ENCODE assay signal across 14 mouse cellular contexts in genomic region chr1:179567558-179567957, GRCm38 (mm10). TPM values are rescaled to one million over a fixed set of nuclear protein-coding genes. Genes with fewer than 3 reads are reported as not detected.
A peak's percentile ranks its signal among the peaks of the same experiment; 100 is the strongest.
DNase-seq lines count a peak whose midpoint lies in the region; ATAC-seq and TF ChIP-seq lines count a peak whose summit lies in the region.
"Had no signal": no experiment of that assay in that cellular context is flagged by ENCODE, and none has a peak within 500 bp of the region (broad histone marks: within the 10 kb centered on the region; RNA-seq: fewer than 3 reads in every experiment).

No protein-coding gene starts in this region.

- H3K4me1 ChIP-seq in E14TG2a.4 (replicated peaks; ENCODE audit: low read depth, low read length), result peaks cover 41% of the 10 kb centered on the region
- H3K4me1 ChIP-seq in embryonic facial prominence, embryonic 12.5 days, result peaks cover 31% of the 10 kb centered on the region
- peaks cover 3% of the 10 kb centered on the region for H3K4me1 ChIP-seq in neural tube, embryonic 11.5 days (ENCODE audit: control insufficient read depth, insufficient read depth, low read length)

- no peak for ATAC-seq in embryonic facial prominence, embryonic 12.5 days (ENCODE audit: insufficient number of reproducible peaks, insufficient read depth, low FRiP score, low TSS enrichment)
- peak; percentile 61; the same call in 1 of the 2 replicates for ATAC-seq in neural tube, embryonic 11.5 days (ENCODE audit: insufficient read depth, low FRiP score, low TSS enrichment)
- ATAC-seq: lung, postnatal 0 days had no signal

- peak overlapping the region; percentile 15; the same call in 1 of the 2 replicates for H3K4me3 ChIP-seq in gastrocnemius, adult 2 months
- 0 out of 2 replicates have a peak overlapping the region, but pooled peaks have one; percentile 10 for H3K4me3 ChIP-seq in E14TG2a.4 (replicated peaks; ENCODE audit: low read length)
- H3K4me3 ChIP-seq in embryonic facial prominence, embryonic 12.5 days, result no peak overlapping the region
- H3K4me3 ChIP-seq in neural tube, embryonic 11.5 days (ENCODE audit: low read depth, low read length), result no peak overlapping the region
- H3K4me3 ChIP-seq: limb, embryonic 12.5 days had no signal

- H3K9ac ChIP-seq in embryonic facial prominence, embryonic 12.5 days, result no peak overlapping the region
- H3K9ac ChIP-seq in neural tube, embryonic 11.5 days (ENCODE audit: low read length), result no peak overlapping the region
- H3K9ac ChIP-seq: limb, embryonic 12.5 days had no signal

- no peak overlapping the region for H3K4me2 ChIP-seq in embryonic facial prominence, embryonic 12.5 days (replicated peaks)
- no peak overlapping the region for H3K4me2 ChIP-seq in neural tube, embryonic 11.5 days (ENCODE audit: low read depth)
- H3K4me2 ChIP-seq: limb, embryonic 12.5 days had no signal

- intact Hi-C loops in gastrocnemius, adult 2 months (cut with DNase I), result no loop called here

- no peaks in the 10 kb centered on the region for H3K27me3 ChIP-seq in E14TG2a.4 (ENCODE audit: insufficient read depth, low read length)
- no peaks in the 10 kb centered on the region for H3K27me3 ChIP-seq in embryonic facial prominence, embryonic 12.5 days
- no peaks in the 10 kb centered on the region for H3K27me3 ChIP-seq in neural tube, embryonic 11.5 days (ENCODE audit: control insufficient read depth, insufficient read depth, low read length)
- H3K27me3 ChIP-seq: limb, embryonic 12.5 days had no signal

- H3K36me3 ChIP-seq in E14TG2a.4 (ENCODE audit: insufficient read depth, low read length), result no peaks in the 10 kb centered on the region
- H3K36me3 ChIP-seq in embryonic facial prominence, embryonic 12.5 days, result no peaks in the 10 kb centered on the region
- no peaks in the 10 kb centered on the region for H3K36me3 ChIP-seq in neural tube, embryonic 11.5 days (ENCODE audit: control insufficient read depth, insufficient read depth, low read length)
- H3K36me3 ChIP-seq: limb, embryonic 12.5 days had no signal

- peak; percentile 53 for DNase-seq in gastrocnemius, adult 2 months
- no peak for DNase-seq in gastrocnemius, adult 8-10 months (ENCODE audit: low spot score in 2 of 2)
- peak; percentile 70 for DNase-seq in neural tube, embryonic 11.5 days (ENCODE audit: low spot score)
- no peak for DNase-seq in urinary bladder, postnatal 36 days (ENCODE audit: low spot score in 2 of 2)
- DNase-seq in right cerebral cortex, postnatal 25 days, result no peak
- no peak for DNase-seq in right cerebral cortex, postnatal 14 days
- DNase-seq: adrenal gland, postnatal 10 days; cerebellum, adult 11 months; kidney, adult 8-10 months; right cerebral cortex, postnatal 4 days had no signal

- no peaks in the 10 kb centered on the region for H3K9me3 ChIP-seq in E14TG2a.4 (ENCODE audit: low read length)
- no peaks in the 10 kb centered on the region for H3K9me3 ChIP-seq in embryonic facial prominence, embryonic 12.5 days
- H3K9me3 ChIP-seq in neural tube, embryonic 11.5 days (ENCODE audit: control insufficient read depth, low read length), result no peaks in the 10 kb centered on the region
- H3K9me3 ChIP-seq: limb, embryonic 12.5 days had no signal

- WGBS in embryonic facial prominence, embryonic 12.5 days, result 52% methylated on average over 7 of the region's 7 CpGs
- 50% methylated on average over 7 of the region's 7 CpGs for WGBS in neural tube, embryonic 11.5 days

- TF ChIP-seq CTCF in gastrocnemius, adult 2 months (IDR thresholded peaks at IDR 0.05), result peak; percentile 9; the same call in 1 of the 2 replicates
- TF ChIP-seq CTCF in E14TG2a.4 (conservative IDR thresholded peaks at IDR 0.05; ENCODE audit: low read length), result no peak

- peak overlapping the region; percentile 84 for H3K27ac ChIP-seq in gastrocnemius, adult 2 months
- H3K27ac ChIP-seq in embryonic facial prominence, embryonic 12.5 days, result 0 out of 2 replicates have a peak overlapping the region, but pooled peaks have one; percentile 55
- H3K27ac ChIP-seq in neural tube, embryonic 11.5 days (ENCODE audit: low read depth, low read length), result peak overlapping the region; percentile 53; the same call in 1 of the 2 replicates
- H3K27ac ChIP-seq: limb, embryonic 12.5 days had no signal

RNA-seq across cellular contexts. Expression of gene Cnst, which starts 21.4 kb away (rescaled TPM):
- 10 to 100 TPM; 34.7 to 40.0 TPM for total RNA-seq in gastrocnemius, adult 2 months (2021)
- total RNA-seq in gastrocnemius, adult 8-10 months (2022), result 10 to 100 TPM; 29.5 to 38.6 (median 33.9) TPM
- 25.0 and 25.7 TPM in 2 replicates for polyA plus RNA-seq in embryonic facial prominence, embryonic 12.5 days (2016; fragmentation: Nextera tagmentation; extraction: Ambion mirVana)
- polyA plus RNA-seq in neural tube, embryonic 11.5 days (2014; fragmentation: Nextera tagmentation; extraction: Ambion mirVana), result 31.7 and 33.5 TPM in 2 replicates

RNA-seq across cellular contexts. Expression of gene Tfb2m, which starts 21.5 kb away (rescaled TPM):
- total RNA-seq in gastrocnemius, adult 2 months (2021), result 10 to 100 TPM; 39.8 to 41.5 TPM
- 10 to 100 TPM; 43.9 to 55.9 (median 46.5) TPM for total RNA-seq in gastrocnemius, adult 8-10 months (2022)
- 28.9 and 31.1 TPM in 2 replicates for polyA plus RNA-seq in embryonic facial prominence, embryonic 12.5 days (2016; fragmentation: Nextera tagmentation; extraction: Ambion mirVana)
- 27.9 and 29.7 TPM in 2 replicates for polyA plus RNA-seq in neural tube, embryonic 11.5 days (2014; fragmentation: Nextera tagmentation; extraction: Ambion mirVana)

RNA-seq across cellular contexts. Expression of gene Smyd3, which starts 49.7 kb away (rescaled TPM):
- total RNA-seq in gastrocnemius, adult 2 months (2021), result 1 to 10 TPM; 5.1 to 5.8 TPM
- total RNA-seq in gastrocnemius, adult 8-10 months (2022), result 1 to 10 TPM; 5.3 to 7.3 (median 6.5) TPM
- polyA plus RNA-seq in embryonic facial prominence, embryonic 12.5 days (2016; fragmentation: Nextera tagmentation; extraction: Ambion mirVana), result 26.2 and 28.9 TPM in 2 replicates
- polyA plus RNA-seq in neural tube, embryonic 11.5 days (2014; fragmentation: Nextera tagmentation; extraction: Ambion mirVana), result 18.7 and 19.7 TPM in 2 replicates

Comparison
In these comparisons a context has a peak if more than half of its experiments do, and no peak if none do; other contexts are left out.
1. DNase-seq: peak in gastrocnemius, adult 2 months (single experiment) and neural tube, embryonic 11.5 days (single experiment); none in gastrocnemius, adult 8-10 months (0 of 2), urinary bladder, postnatal 36 days (0 of 2), right cerebral cortex, postnatal 25 days (single experiment) and right cerebral cortex, postnatal 14 days (single experiment).
2. H3K4me3 ChIP-seq: peak in gastrocnemius, adult 2 months (single experiment) and E14TG2a.4 (single experiment); none in embryonic facial prominence, embryonic 12.5 days (single experiment) and neural tube, embryonic 11.5 days (single experiment).
3. Peak in every context shown above with its lines, with median percentiles within 50 percentile points of each other: H3K27ac ChIP-seq.